Mouse (Mus musculus): ENCODE measurements around the gene Sae1. TPM values are rescaled to one million over a fixed set of nuclear protein-coding genes. Genes with fewer than 3 reads are reported as not detected.
A peak's percentile ranks its signal among the peaks of the same experiment; 100 is the strongest.

Gene Sae1
- polyA plus RNA-seq, 1 experiment from 2014 or later = 337 TPM

GRCm38 (mm10) chr7:16402968-16403948 is 15.7 kb upstream of the Sae1 start:
- WGBS = 26% methylated on average over 21 of the region's 21 CpGs
- Histone ChIP-seq H3K27me3 (ENCODE audit: insufficient read depth, low read length) (no peaks in the 10 kb centered on the region), H3K4me2 (replicated peaks; ENCODE audit: low read depth, low read length) (peak overlapping the region; percentile 93), H3K4me1 (ENCODE audit: insufficient read depth, low read length) (peaks cover 39% of the 10 kb centered on the region), H3K27ac (ENCODE audit: low read length) (peak overlapping the region; percentile 100), H3K4me3 (ENCODE audit: low read length) (peak overlapping the region; percentile 89), H3K9ac (replicated peaks; ENCODE audit: low read length) (peak overlapping the region; percentile 100), H3K36me3 (ENCODE audit: insufficient read depth, low read length) (no peaks in the 10 kb centered on the region), H3K9me3 (ENCODE audit: low read length) (no peaks in the 10 kb centered on the region)
- no peak for ATAC-seq (ENCODE audit: low FRiP score, low TSS enrichment)

- no peaks in the 10 kb centered on the region for H3K9me3 ChIP-seq (ENCODE audit: low read length)
- WGBS = 2% methylated on average over 9 of the region's 9 CpGs
- H3K27me3 ChIP-seq (ENCODE audit: insufficient read depth, low read length) = no peaks in the 10 kb centered on the region
- peak overlapping the region; percentile 93 for H3K4me2 ChIP-seq (replicated peaks; ENCODE audit: low read depth, low read length)
- no peaks in the 10 kb centered on the region for H3K36me3 ChIP-seq (ENCODE audit: insufficient read depth, low read length)
- H3K4me1 ChIP-seq (ENCODE audit: insufficient read depth, low read length) = peaks cover 39% of the 10 kb centered on the region
- peak overlapping the region; percentile 100 for H3K9ac ChIP-seq (replicated peaks; ENCODE audit: low read length)
- no peak for ATAC-seq (ENCODE audit: low FRiP score, low TSS enrichment)
- peak overlapping the region; percentile 100 for H3K27ac ChIP-seq (ENCODE audit: low read length)
- peak overlapping the region; percentile 89 for H3K4me3 ChIP-seq (ENCODE audit: low read length)
These were observed 14.8 kb upstream of the Sae1 start for GRCm38 (mm10) chr7:16402449-16402848.

GRCm38 (mm10) chr7:16401991-16402431 is 14.4 kb upstream of the Sae1 start:
- ATAC-seq (ENCODE audit: low FRiP score, low TSS enrichment) = no peak
- Histone ChIP-seq H3K4me3 (ENCODE audit: low read length) (peak overlapping the region; percentile 89), H3K4me1 (ENCODE audit: insufficient read depth, low read length) (peaks cover 39% of the 10 kb centered on the region), H3K4me2 (replicated peaks; ENCODE audit: low read depth, low read length) (peak overlapping the region; percentile 93), H3K9me3 (ENCODE audit: low read length) (no peaks in the 10 kb centered on the region), H3K36me3 (ENCODE audit: insufficient read depth, low read length) (no peaks in the 10 kb centered on the region), H3K9ac (replicated peaks; ENCODE audit: low read length) (peak overlapping the region; percentile 100), H3K27me3 (ENCODE audit: insufficient read depth, low read length) (no peaks in the 10 kb centered on the region), H3K27ac (ENCODE audit: low read length) (peak overlapping the region; percentile 100)
- under 1% methylated on average over 17 of the region's 17 CpGs for WGBS

GRCm38 (mm10) chr7:16400689-16401611 is 13.3 kb upstream of the Sae1 start, which contains the start of gene Zc3h4:
Gene Zc3h4, plus strand, starts transcription at chr7:16400910.
- Histone ChIP-seq H3K9ac (replicated peaks; ENCODE audit: low read length) (peak within 1 kb of the TSS; percentile 100), H3K36me3 (ENCODE audit: insufficient read depth, low read length) (no peaks in the 10 kb centered on the region), H3K9me3 (ENCODE audit: low read length) (no peaks in the 10 kb centered on the region), H3K4me1 (ENCODE audit: insufficient read depth, low read length) (peaks cover 33% of the 10 kb centered on the region), H3K4me3 (ENCODE audit: low read length) (peak within 1 kb of the TSS; percentile 89), H3K27me3 (ENCODE audit: insufficient read depth, low read length) (no peaks in the 10 kb centered on the region), H3K4me2 (replicated peaks; ENCODE audit: low read depth, low read length) (peak within 1 kb of the TSS; percentile 93), H3K27ac (ENCODE audit: low read length) (peak within 1 kb of the TSS; percentile 100)
- WGBS = under 1% methylated on average over 68 of the region's 85 CpGs
- ATAC-seq (ENCODE audit: low FRiP score, low TSS enrichment) = peak; percentile 54

GRCm38 (mm10) chr7:16399820-16400688 is 12.4 kb upstream of the Sae1 start:
- WGBS = under 1% methylated on average over 75 of the region's 77 CpGs

GRCm38 (mm10) chr7:16399098-16399819 is 11.7 kb upstream of the Sae1 start:
- peak; percentile 83 for ATAC-seq (ENCODE audit: low FRiP score, low TSS enrichment)
- under 1% methylated on average over 31 of the region's 31 CpGs for WGBS
- Histone ChIP-seq H3K4me1 (ENCODE audit: insufficient read depth, low read length) (peaks cover 17% of the 10 kb centered on the region), H3K27me3 (ENCODE audit: insufficient read depth, low read length) (no peaks in the 10 kb centered on the region), H3K36me3 (ENCODE audit: insufficient read depth, low read length) (no peaks in the 10 kb centered on the region), H3K27ac (ENCODE audit: low read length) (peak overlapping the region; percentile 100), H3K9ac (replicated peaks; ENCODE audit: low read length) (peak overlapping the region; percentile 100), H3K4me2 (replicated peaks; ENCODE audit: low read depth, low read length) (peak overlapping the region; percentile 93), H3K9me3 (ENCODE audit: low read length) (no peaks in the 10 kb centered on the region), H3K4me3 (ENCODE audit: low read length) (peak overlapping the region; percentile 89)

More at GRCm38 (mm10) chr7:16399820-16400688, 12.4 kb upstream of the Sae1 start:
- H3K4me3 ChIP-seq (ENCODE audit: low read length) = peak overlapping the region; percentile 89
- peak overlapping the region; percentile 100 for H3K27ac ChIP-seq (ENCODE audit: low read length)
- H3K36me3 ChIP-seq (ENCODE audit: insufficient read depth, low read length) = no peaks in the 10 kb centered on the region
- H3K9ac ChIP-seq (replicated peaks; ENCODE audit: low read length) = peak overlapping the region; percentile 100
- ATAC-seq (ENCODE audit: low FRiP score, low TSS enrichment) = peak; percentile 95
- H3K4me2 ChIP-seq (replicated peaks; ENCODE audit: low read depth, low read length) = peak overlapping the region; percentile 93
- H3K4me1 ChIP-seq (ENCODE audit: insufficient read depth, low read length) = peaks cover 24% of the 10 kb centered on the region
- H3K27me3 ChIP-seq (ENCODE audit: insufficient read depth, low read length) = no peaks in the 10 kb centered on the region
- H3K9me3 ChIP-seq (ENCODE audit: low read length) = no peaks in the 10 kb centered on the region

- no peak for ATAC-seq (ENCODE audit: low FRiP score, low TSS enrichment)
- peak overlapping the region; percentile 93 for H3K4me2 ChIP-seq (replicated peaks; ENCODE audit: low read depth, low read length)
- peak overlapping the region; percentile 100 for H3K9ac ChIP-seq (replicated peaks; ENCODE audit: low read length)
- H3K4me3 ChIP-seq (ENCODE audit: low read length) = peak overlapping the region; percentile 89
- H3K4me1 ChIP-seq (ENCODE audit: insufficient read depth, low read length) = peaks cover 12% of the 10 kb centered on the region
- H3K36me3 ChIP-seq (ENCODE audit: insufficient read depth, low read length) = no peaks in the 10 kb centered on the region
- no peaks in the 10 kb centered on the region for H3K9me3 ChIP-seq (ENCODE audit: low read length)
- peak overlapping the region; percentile 100 for H3K27ac ChIP-seq (ENCODE audit: low read length)
- no peaks in the 10 kb centered on the region for H3K27me3 ChIP-seq (ENCODE audit: insufficient read depth, low read length)
- WGBS = 38% methylated on average over 3 of the region's 3 CpGs
These were observed 10.9 kb upstream of the Sae1 start for GRCm38 (mm10) chr7:16398387-16399050.

GRCm38 (mm10) chr7:16397465-16397864 is 9.9 kb upstream of the Sae1 start:
- no peaks in the 10 kb centered on the region for H3K27me3 ChIP-seq (ENCODE audit: insufficient read depth, low read length)
- ATAC-seq (ENCODE audit: low FRiP score, low TSS enrichment) = no peak
- H3K27ac ChIP-seq (ENCODE audit: low read length) = no peak overlapping the region
- peaks cover 5% of the 10 kb centered on the region for H3K4me1 ChIP-seq (ENCODE audit: insufficient read depth, low read length)
- H3K4me2 ChIP-seq (replicated peaks; ENCODE audit: low read depth, low read length) = no peak overlapping the region
- WGBS = 70% methylated on average over 4 of the region's 4 CpGs
- no peak overlapping the region for H3K9ac ChIP-seq (replicated peaks; ENCODE audit: low read length)
- no peak overlapping the region for H3K4me3 ChIP-seq (ENCODE audit: low read length)
- H3K36me3 ChIP-seq (ENCODE audit: insufficient read depth, low read length) = no peaks in the 10 kb centered on the region
- no peaks in the 10 kb centered on the region for H3K9me3 ChIP-seq (ENCODE audit: low read length)
